Mouse (Mus musculus) embryonic facial prominence, embryonic 12.5 days (tissue): ENCODE measurements around the gene Zfp991. TPM values are rescaled to one million over a fixed set of nuclear protein-coding genes. Genes with fewer than 3 reads are reported as not detected.
A peak's percentile ranks its signal among the peaks of the same experiment; 100 is the strongest.
"Not testable (repeated sequence)": the region's sequence is repeated elsewhere in the genome, so short reads cannot be mapped to it uniquely, and the experiment has no call there.

Experiments used
- ATAC-seq: fragments of 200-750 bp; cut with Nextera tagmentation; 2 replicates; pipeline ENCODE4 v1.8.0; 2017; ENCODE audit not compliant: insufficient number of reproducible peaks, insufficient read depth, low FRiP score, low TSS enrichment
- H3K27ac ChIP-seq: fragments of 300-500 bp; sonication (generic); 2 replicates; pipeline ENCODE4 v1.5.1; 2016; ENCODE audit warnings: mild to moderate bottlenecking
- H3K27me3 ChIP-seq: fragments of 300-500 bp; sonication (generic); 2 replicates; pipeline ENCODE4 v1.6.1; 2016; ENCODE audit warnings: mild to moderate bottlenecking, moderate library complexity
- H3K36me3 ChIP-seq: fragments of 300-500 bp; sonication (generic); 2 replicates; pipeline ENCODE4 v1.6.1; 2016; ENCODE audit warnings: mild to moderate bottlenecking
- H3K4me1 ChIP-seq: fragments of 300-500 bp; sonication (generic); 2 replicates; pipeline ENCODE4 v1.6.1; 2016
- H3K4me2 ChIP-seq: fragments of 300-500 bp; sonication (generic); replicated peaks from 2 replicates; pipeline ENCODE4 v1.6.1; 2016; ENCODE audit warnings: mild to moderate bottlenecking, moderate library complexity
- H3K4me3 ChIP-seq: fragments of 300-500 bp; sonication (generic); 2 replicates; pipeline ENCODE4 v1.5.1; 2016; ENCODE audit warnings: mild to moderate bottlenecking
- H3K9ac ChIP-seq: fragments of 300-500 bp; sonication (generic); 2 replicates; pipeline ENCODE4 v1.6.1; 2016; ENCODE audit warnings: mild to moderate bottlenecking, moderate library complexity
- H3K9me3 ChIP-seq: fragments of 300-500 bp; sonication (generic); 2 replicates; pipeline ENCODE4 v1.6.1; 2016; ENCODE audit warnings: mild to moderate bottlenecking, moderate library complexity
- WGBS: fragments of 180-500 bp; shearing (Covaris S2); methylation state at CpG from one replicate; pipeline ENCODE4 v1.1.7; 2016; 5-methylcytosine and 5-hydroxymethylcytosine counted together
- polyA plus RNA-seq: library from polyadenylated mRNA; unstranded; fragments of >200 nt; fragmentation: Nextera tagmentation; extraction: Ambion mirVana; gene quantifications from 2 replicates; pipeline ENCODE4 v1.2.1, GENCODE M21; 2016

The Zfp991 gene
- polyA plus RNA-seq, 1 experiment from 2014 or later: 8.0 TPM

- not testable (repeated sequence) for H3K4me3 ChIP-seq, H3K36me3 ChIP-seq, H3K4me2 ChIP-seq, H3K9ac ChIP-seq, H3K9me3 ChIP-seq, H3K27me3 ChIP-seq, H3K4me1 ChIP-seq, H3K27ac ChIP-seq, ATAC-seq
- WGBS: 77% methylated on average over 2 of the region's 2 CpGs
Measured at GRCm38 (mm10) chr4:147127137-147127536, 4.7 kb upstream of the Zfp991 start.

- not testable (repeated sequence) for H3K9ac ChIP-seq, H3K4me2 ChIP-seq, H3K27ac ChIP-seq, H3K27me3 ChIP-seq, H3K36me3 ChIP-seq, H3K9me3 ChIP-seq, H3K4me1 ChIP-seq, H3K4me3 ChIP-seq, ATAC-seq
Measured at GRCm38 (mm10) chr4:147128152-147128551, 3.7 kb upstream of the Zfp991 start.

GRCm38 (mm10) chr4:147133596-147133995, 1.8 kb downstream of the Zfp991 start:
- not testable (repeated sequence) for H3K4me2 ChIP-seq, H3K27ac ChIP-seq, H3K36me3 ChIP-seq, H3K4me3 ChIP-seq, H3K27me3 ChIP-seq, H3K9ac ChIP-seq, H3K9me3 ChIP-seq, ATAC-seq, H3K4me1 ChIP-seq
- WGBS: 56% methylated on average over 2 of the region's 2 CpGs

GRCm38 (mm10) chr4:147141757-147142156, 9.9 kb downstream of the Zfp991 start:
- not testable (repeated sequence) for H3K4me2 ChIP-seq, H3K9ac ChIP-seq, H3K36me3 ChIP-seq, H3K4me1 ChIP-seq, H3K9me3 ChIP-seq, H3K4me3 ChIP-seq, H3K27me3 ChIP-seq, H3K27ac ChIP-seq
- peak; percentile 64; the same call in 1 of the 2 replicates for ATAC-seq
- 79% methylated on average over 4 of the region's 4 CpGs for WGBS

- not testable (repeated sequence) for H3K36me3 ChIP-seq, H3K4me1 ChIP-seq, H3K9ac ChIP-seq, H3K27ac ChIP-seq, H3K4me3 ChIP-seq, H3K27me3 ChIP-seq, H3K4me2 ChIP-seq, H3K9me3 ChIP-seq
- 0 out of 2 replicates have a peak, but pooled peaks have one; percentile 35 for ATAC-seq
- WGBS: 94% methylated on average over 2 of the region's 2 CpGs
Measured at GRCm38 (mm10) chr4:147165282-147165681, 33.4 kb downstream of the Zfp991 start.

- 91% methylated on average over 2 of the region's 2 CpGs for WGBS
- H3K4me1 ChIP-seq, H3K4me3 ChIP-seq, H3K9me3 ChIP-seq, H3K9ac ChIP-seq, H3K4me2 ChIP-seq, H3K36me3 ChIP-seq, H3K27ac ChIP-seq, H3K27me3 ChIP-seq: not testable (repeated sequence)
- peak; percentile 68 for ATAC-seq
Measured at GRCm38 (mm10) chr4:147170547-147170946, 38.7 kb downstream of the Zfp991 start.

- H3K36me3 ChIP-seq, H3K4me3 ChIP-seq, H3K27ac ChIP-seq, H3K4me1 ChIP-seq, H3K27me3 ChIP-seq, H3K4me2 ChIP-seq, H3K9ac ChIP-seq, H3K9me3 ChIP-seq: not testable (repeated sequence)
- WGBS: 100% methylated on average over 1 of the region's 4 CpGs
- ATAC-seq: 0 out of 2 replicates have a peak, but pooled peaks have one; percentile 2
Measured at GRCm38 (mm10) chr4:147171557-147171956, 39.7 kb downstream of the Zfp991 start.

- WGBS: 92% methylated on average over 10 of the region's 12 CpGs
- H3K4me2 ChIP-seq, ATAC-seq: not testable (repeated sequence)
Measured at GRCm38 (mm10) chr4:147176279-147176880, 44.5 kb downstream of the Zfp991 start.

GRCm38 (mm10) chr4:147181141-147181685, 49.4 kb downstream of the Zfp991 start:
- H3K4me3 ChIP-seq, H3K4me1 ChIP-seq, H3K9ac ChIP-seq, H3K9me3 ChIP-seq, H3K4me2 ChIP-seq, H3K36me3 ChIP-seq, H3K27me3 ChIP-seq, ATAC-seq, H3K27ac ChIP-seq: not testable (repeated sequence)
- 91% methylated on average over 8 of the region's 8 CpGs for WGBS

More at GRCm38 (mm10) chr4:147176279-147176880, 44.5 kb downstream of the Zfp991 start:
- H3K9ac ChIP-seq, H3K9me3 ChIP-seq, H3K27ac ChIP-seq, H3K27me3 ChIP-seq, H3K4me3 ChIP-seq, H3K36me3 ChIP-seq, H3K4me1 ChIP-seq: not testable (repeated sequence)

- not testable (repeated sequence) for H3K4me2 ChIP-seq, H3K36me3 ChIP-seq, H3K9me3 ChIP-seq, H3K9ac ChIP-seq, H3K27me3 ChIP-seq, H3K4me1 ChIP-seq, H3K4me3 ChIP-seq, H3K27ac ChIP-seq
- peak; percentile 79; the same call in 1 of the 2 replicates for ATAC-seq
- WGBS: no CpG with 5 or more reads among the region's 13 CpGs
Measured at GRCm38 (mm10) chr4:147181969-147182705, 50.3 kb downstream of the Zfp991 start.

GRCm38 (mm10) chr4:147186824-147187223, 55.0 kb downstream of the Zfp991 start:
- H3K36me3 ChIP-seq, H3K4me1 ChIP-seq, H3K4me3 ChIP-seq, H3K4me2 ChIP-seq, H3K27me3 ChIP-seq, H3K9ac ChIP-seq, H3K27ac ChIP-seq, H3K9me3 ChIP-seq: not testable (repeated sequence)
- ATAC-seq: peak; percentile 71
- WGBS: 83% methylated on average over 1 of the region's 1 CpGs

GRCm38 (mm10) chr4:147187283-147187965, 55.6 kb downstream of the Zfp991 start:
- H3K9me3 ChIP-seq, H3K9ac ChIP-seq, H3K27ac ChIP-seq, H3K4me1 ChIP-seq, H3K36me3 ChIP-seq, H3K4me3 ChIP-seq, H3K4me2 ChIP-seq, H3K27me3 ChIP-seq: not testable (repeated sequence)
- ATAC-seq: peak; percentile 59; the same call in 1 of the 2 replicates
- WGBS: 71% methylated on average over 67 of the region's 71 CpGs
